In genomic region chr3:88215553-88216004, GRCm38 (mm10) we compare ENCODE assay signal across 8 mouse cellular contexts. TPM values are rescaled to one million over a fixed set of nuclear protein-coding genes. Genes with fewer than 3 reads are reported as not detected.
A peak's percentile ranks its signal among the peaks of the same experiment; 100 is the strongest.
DNase-seq lines count a peak whose midpoint lies in the region; ATAC-seq and TF ChIP-seq lines count a peak whose summit lies in the region.

No protein-coding gene starts in this region.

- no peak overlapping the region for H3K27ac ChIP-seq in heart, embryonic 13.5 days (replicated peaks)
- H3K27ac ChIP-seq in forebrain, embryonic 11.5 days (ENCODE audit: low read depth, low read length), result peak overlapping the region; percentile 89
- no peak overlapping the region for H3K27ac ChIP-seq in liver, embryonic 13.5 days
- no peak overlapping the region for H3K27ac ChIP-seq in stomach, postnatal 0 days (replicated peaks)

- under 1% methylated on average over 23 of the region's 23 CpGs for WGBS in heart, embryonic 13.5 days
- 0% methylated on average over 23 of the region's 23 CpGs for WGBS in forebrain, embryonic 11.5 days
- WGBS in liver, embryonic 13.5 days (ENCODE audit: insufficient replicate concordance), result 2% methylated on average over 23 of the region's 23 CpGs
- 1% methylated on average over 23 of the region's 23 CpGs for WGBS in stomach, postnatal 0 days

- H3K4me2 ChIP-seq in heart, embryonic 13.5 days, result peak overlapping the region; percentile 68
- peak overlapping the region; percentile 79 for H3K4me2 ChIP-seq in forebrain, embryonic 11.5 days (ENCODE audit: low read depth, low read length, severe bottlenecking)
- peak overlapping the region; percentile 53 for H3K4me2 ChIP-seq in liver, embryonic 13.5 days
- H3K4me2 ChIP-seq in stomach, postnatal 0 days (replicated peaks; ENCODE audit: low read depth), result peak overlapping the region; percentile 47

- no peak for TF ChIP-seq EP300 in stomach, postnatal 0 days (optimal IDR thresholded peaks at IDR 0.05)

- H3K9ac ChIP-seq in heart, embryonic 13.5 days, result peak overlapping the region; percentile 37; the same call in 1 of the 2 replicates
- peak overlapping the region; percentile 97 for H3K9ac ChIP-seq in forebrain, embryonic 11.5 days (ENCODE audit: low read length)
- H3K9ac ChIP-seq in liver, embryonic 13.5 days, result no peak overlapping the region
- no peak overlapping the region for H3K9ac ChIP-seq in stomach, postnatal 0 days (ENCODE audit: low read length)

- no peaks in the 10 kb centered on the region for H3K9me3 ChIP-seq in heart, embryonic 13.5 days
- no peaks in the 10 kb centered on the region for H3K9me3 ChIP-seq in forebrain, embryonic 11.5 days (ENCODE audit: control insufficient read depth, low read length)
- no peaks in the 10 kb centered on the region for H3K9me3 ChIP-seq in liver, embryonic 13.5 days (replicated peaks)
- no peaks in the 10 kb centered on the region for H3K9me3 ChIP-seq in stomach, postnatal 0 days (ENCODE audit: control insufficient read depth, low read length)

- no peak for ATAC-seq in heart, embryonic 13.5 days (ENCODE audit: extremely low read depth, insufficient number of reproducible peaks, low FRiP score, low TSS enrichment)
- ATAC-seq in forebrain, embryonic 11.5 days (replicated peaks; ENCODE audit: low FRiP score), result no peak
- no peak for ATAC-seq in liver, embryonic 13.5 days (ENCODE audit: low read depth)
- ATAC-seq in stomach, postnatal 0 days (ENCODE audit: low FRiP score, low TSS enrichment), result 0 out of 2 replicates have a peak, but pooled peaks have one; percentile 45

- H3K4me3 ChIP-seq in heart, embryonic 13.5 days, result peak overlapping the region; percentile 47
- peak overlapping the region; percentile 63 for H3K4me3 ChIP-seq in forebrain, embryonic 11.5 days (ENCODE audit: low read depth, low read length)
- H3K4me3 ChIP-seq in liver, embryonic 13.5 days (replicated peaks), result peak overlapping the region; percentile 39
- peak overlapping the region; percentile 34 for H3K4me3 ChIP-seq in stomach, postnatal 0 days (ENCODE audit: low read depth, low read length)

- H3K36me3 ChIP-seq in heart, embryonic 13.5 days, result no peaks in the 10 kb centered on the region
- H3K36me3 ChIP-seq in forebrain, embryonic 11.5 days (ENCODE audit: control insufficient read depth, insufficient read depth, low read length), result peaks cover under 1% of the 10 kb centered on the region; the same call in 1 of the 2 replicates
- no peaks in the 10 kb centered on the region for H3K36me3 ChIP-seq in liver, embryonic 13.5 days
- no peaks in the 10 kb centered on the region for H3K36me3 ChIP-seq in stomach, postnatal 0 days (ENCODE audit: control insufficient read depth, insufficient read depth, low read length)

- no peak for TF ChIP-seq CTCF in stomach, postnatal 0 days (IDR thresholded peaks at IDR 0.05; ENCODE audit: low read depth)

- H3K27me3 ChIP-seq in heart, embryonic 13.5 days (replicated peaks), result peaks cover 99% of the 10 kb centered on the region
- H3K27me3 ChIP-seq in forebrain, embryonic 11.5 days (ENCODE audit: control insufficient read depth, insufficient read depth, low read length), result peaks cover 39% of the 10 kb centered on the region
- H3K27me3 ChIP-seq in liver, embryonic 13.5 days, result peaks cover 98% of the 10 kb centered on the region
- peaks cover 31% of the 10 kb centered on the region for H3K27me3 ChIP-seq in stomach, postnatal 0 days (ENCODE audit: control insufficient read depth, insufficient read depth, low read length)

- DNase-seq in heart, adult 11 months, result no peak
- peak; percentile 41 for DNase-seq in ES-CJ7 (ENCODE audit: low read depth, low spot score)
- peak; percentile 77 for DNase-seq in forebrain, embryonic 11.5 days (ENCODE audit: low spot score)
- DNase-seq in liver, embryonic 13.5 days, result no peak
- DNase-seq in stomach, postnatal 0 days (ENCODE audit: low spot score), result no peak
- DNase-seq in thymus, adult 18-20 months, result no peak
- DNase-seq in left cerebral cortex, adult 18-20 months (ENCODE audit: low spot score in 2 of 2), result no peak

- peaks cover 17% of the 10 kb centered on the region for H3K4me1 ChIP-seq in heart, embryonic 13.5 days
- H3K4me1 ChIP-seq in forebrain, embryonic 11.5 days (replicated peaks; ENCODE audit: control insufficient read depth, insufficient read depth, low read length), result peaks cover 15% of the 10 kb centered on the region
- H3K4me1 ChIP-seq in liver, embryonic 13.5 days (replicated peaks), result peaks cover 36% of the 10 kb centered on the region
- H3K4me1 ChIP-seq in stomach, postnatal 0 days (replicated peaks; ENCODE audit: control insufficient read depth, insufficient read depth), result 0 out of 2 replicates have a peak, but pooled peaks cover 4% of the 10 kb centered on the region

RNA-seq across cellular contexts. Expression of gene Rhbg, which starts 38.9 kb away (rescaled TPM):
- 0.13 and 0.76 TPM in 2 replicates for polyA plus RNA-seq in heart, embryonic 13.5 days (2015; fragmentation: Nextera tagmentation; extraction: Ambion mirVana)
- polyA plus RNA-seq in forebrain, embryonic 11.5 days (2014; fragmentation: Nextera tagmentation; extraction: Ambion mirVana), result 0.36 TPM in 1 of 2 replicates, not detected in the other
- 14.7 and 15.4 TPM in 2 replicates for polyA plus RNA-seq in liver, embryonic 13.5 days (2015; fragmentation: Nextera tagmentation; extraction: Ambion mirVana)
- 19.4 and 27.0 TPM in 2 replicates for polyA plus RNA-seq in stomach, postnatal 0 days (2015; fragmentation: Nextera tagmentation; extraction: Ambion mirVana)
- total RNA-seq in left cerebral cortex, adult 18-20 months (2021), result not detected

Comparison
In these comparisons a context has a peak if more than half of its experiments do, and no peak if none do; other contexts are left out.
1. H3K9ac ChIP-seq: peak in heart, embryonic 13.5 days (single experiment) and forebrain, embryonic 11.5 days (single experiment); none in liver, embryonic 13.5 days (single experiment) and stomach, postnatal 0 days (single experiment).
2. DNase-seq: peak in ES-CJ7 (single experiment) and forebrain, embryonic 11.5 days (single experiment); none in heart, adult 11 months (single experiment), liver, embryonic 13.5 days (single experiment), stomach, postnatal 0 days (single experiment), thymus, adult 18-20 months (0 of 2) and left cerebral cortex, adult 18-20 months (0 of 2).
3. Peak in every context shown above with its lines, with median percentiles within 50 percentile points of each other: H3K4me2 ChIP-seq and H3K4me3 ChIP-seq.